Mouse (Mus musculus): Measurements from ENCODE around the gene Hcrtr2.

DNA sequence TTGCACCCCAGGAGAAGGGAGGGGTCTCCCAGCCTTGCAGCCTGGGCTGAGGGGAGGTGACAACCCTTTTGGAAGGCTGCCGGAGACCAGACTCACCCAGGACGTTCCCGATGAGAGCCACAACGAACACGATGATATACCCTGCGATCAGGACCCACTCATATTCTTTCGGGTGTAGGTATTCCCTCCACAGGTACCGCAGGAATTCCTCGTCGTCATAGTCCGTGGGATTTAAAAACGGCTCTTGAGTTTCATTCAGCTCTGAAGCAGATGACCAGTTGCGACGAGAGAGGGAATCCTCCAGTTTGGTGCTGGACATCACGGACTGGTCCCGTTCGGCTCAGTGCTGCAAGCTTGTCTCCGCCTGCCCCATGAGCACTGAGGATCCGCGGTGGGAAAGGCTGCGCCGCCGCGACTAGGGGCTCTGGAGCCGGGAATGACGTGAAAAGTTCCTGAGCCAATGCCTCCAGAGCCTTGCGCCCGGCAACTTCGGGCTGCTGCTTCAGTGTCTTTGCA is 412 bp downstream of the Hcrtr2 start:
- no peak for TF ChIP-seq POLR2A (IDR thresholded peaks at IDR 0.05; ENCODE audit: low read depth, low read length)
- no peak for TF ChIP-seq CTCF (IDR thresholded peaks at IDR 0.05; ENCODE audit: extremely low read depth, insufficient read length, insufficient replicate concordance, low read depth, low read length)

Measured in small intestine, adult 2 months (tissue).